Mouse (Mus musculus) stomach, postnatal 0 days (tissue): ENCODE data around the gene Cdhr5. TPM values are rescaled to one million over a fixed set of nuclear protein-coding genes. Genes with fewer than 3 reads are reported as not detected.

Experiments
- ATAC-seq: fragments of 200-750 bp; cut with Nextera tagmentation; 2 replicates; pipeline ENCODE4 v1.8.0; 2017; ENCODE audit not compliant: low FRiP score, low TSS enrichment
- DNase-seq: peaks from one replicate; pipeline ENCODE4 v3.0.0-alpha.2; 2016; ENCODE audit warnings: low spot score
- H3K27ac ChIP-seq: fragments of 300-500 bp; sonication (generic); replicated peaks from 2 replicates; pipeline ENCODE4 v1.5.1; 2014; ENCODE audit warnings: mild to moderate bottlenecking, control low read depth
- H3K27me3 ChIP-seq: fragments of 300-500 bp; sonication (generic); 2 replicates; pipeline ENCODE4 v1.6.1; 2014; ENCODE audit warnings: low read length; ENCODE audit not compliant: control insufficient read depth, insufficient read depth
- H3K36me3 ChIP-seq: fragments of 300-500 bp; sonication (generic); 2 replicates; pipeline ENCODE4 v1.6.1; 2014; ENCODE audit warnings: low read length, mixed read lengths; ENCODE audit not compliant: control insufficient read depth, insufficient read depth
- H3K4me1 ChIP-seq: fragments of 300-500 bp; sonication (generic); replicated peaks from 2 replicates; pipeline ENCODE4 v1.6.1; 2014; ENCODE audit warnings: antibody characterized with exemption; ENCODE audit not compliant: control insufficient read depth, insufficient read depth
- H3K4me2 ChIP-seq: fragments of 300-500 bp; sonication (generic); replicated peaks from 2 replicates; pipeline ENCODE4 v1.6.1; 2014; ENCODE audit warnings: low read depth, mild to moderate bottlenecking, control low read depth, moderate library complexity
- H3K4me3 ChIP-seq: fragments of 300-500 bp; sonication (generic); 2 replicates; pipeline ENCODE4 v1.5.1; 2014; ENCODE audit warnings: low read depth, low read length, control low read depth
- H3K9ac ChIP-seq: fragments of 300-500 bp; sonication (generic); 2 replicates; pipeline ENCODE4 v1.6.1; 2014; ENCODE audit warnings: mild to moderate bottlenecking, low read length, control low read depth, mixed read lengths
- H3K9me3 ChIP-seq: fragments of 300-500 bp; sonication (generic); 2 replicates; pipeline ENCODE4 v1.6.1; 2016; ENCODE audit warnings: low read length; ENCODE audit not compliant: control insufficient read depth
- CTCF ChIP-seq: IDR thresholded peaks from 2 replicates; pipeline ENCODE4 v1.5.1; 2016; ENCODE audit warnings: antibody characterized with exemption, low read depth, mild to moderate bottlenecking, moderate library complexity
- EP300 ChIP-seq: optimal IDR thresholded peaks from 2 replicates; pipeline ENCODE3; 2016; ENCODE audit warnings: antibody characterized with exemption
- WGBS: fragments of 180-500 bp; shearing (Covaris S2); extraction: QIAGEN DNeasy Blood & Tissue Kit; methylation state at CpG from one replicate; pipeline ENCODE4 v1.1.7; 2014; 5-methylcytosine and 5-hydroxymethylcytosine counted together
- polyA plus RNA-seq: library from polyadenylated mRNA; unstranded; fragments of >200 nt; fragmentation: Nextera tagmentation; extraction: Ambion mirVana; gene quantifications from 2 replicates; pipeline ENCODE4 v1.2.1, GENCODE M21; 2015

Gene Cdhr5
- polyA plus RNA-seq, 1 experiment from 2014 or later = 2.0 TPM

DNA sequence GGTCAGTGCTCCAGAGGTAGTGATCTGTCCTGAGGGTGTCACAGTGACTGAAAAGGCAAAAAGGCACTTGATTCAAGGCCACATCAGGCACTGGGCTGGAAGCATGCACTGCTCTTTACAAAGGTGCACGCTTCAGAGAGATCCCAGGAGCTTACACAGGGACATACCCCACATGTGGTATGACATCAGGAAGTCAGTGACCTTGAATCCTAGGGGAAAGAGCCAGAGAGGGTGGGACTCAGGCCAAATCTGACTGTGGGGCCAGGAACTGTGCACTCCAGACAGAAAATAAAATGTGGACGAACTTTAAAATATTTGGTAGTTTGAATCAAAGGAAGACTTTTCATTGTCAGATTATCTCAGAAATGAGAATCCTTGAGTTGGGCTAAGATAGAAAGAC is 37.8 kb upstream of the Cdhr5 start:
- Histone ChIP-seq H3K36me3 (peaks cover 39% of the 10 kb centered on the region), H3K4me2 (no peak overlapping the region), H3K4me1 (no peaks in the 10 kb centered on the region), H3K9me3 (no peaks in the 10 kb centered on the region), H3K4me3 (no peak overlapping the region), H3K27ac (no peak overlapping the region), H3K27me3 (no peaks in the 10 kb centered on the region), H3K9ac (no peak overlapping the region)
- ATAC-seq (no peak), DNase-seq (no peak)
- no peak for TF ChIP-seq EP300
- TF ChIP-seq CTCF = no peak
- 90% methylated on average over 2 of the region's 2 CpGs for WGBS

DNA sequence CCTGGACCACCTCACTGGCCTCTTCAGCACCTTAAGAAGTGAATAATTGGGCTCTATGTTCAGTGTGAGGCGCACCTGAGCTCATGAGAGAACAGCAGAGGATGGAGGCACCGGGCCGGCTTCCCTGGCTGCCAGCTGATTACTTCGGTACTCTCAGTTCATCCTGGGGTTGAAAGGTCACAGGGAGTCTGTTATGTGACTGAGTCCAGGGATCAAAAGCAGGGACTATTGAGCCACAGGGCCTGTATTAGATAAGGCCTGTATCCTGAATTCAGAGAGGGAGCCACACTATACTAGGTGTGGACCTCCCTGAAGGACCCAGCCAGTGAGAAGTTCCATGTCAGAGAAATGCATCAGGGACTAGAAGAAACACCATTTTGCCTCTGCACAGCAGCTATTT is 28.0 kb upstream of the Cdhr5 start:
- ATAC-seq (no peak), DNase-seq (no peak)
- no peaks in the 10 kb centered on the region for H3K9me3 ChIP-seq
- H3K4me3 ChIP-seq = no peak overlapping the region
- H3K36me3 ChIP-seq = peaks cover 41% of the 10 kb centered on the region
- H3K9ac ChIP-seq = no peak overlapping the region
- H3K27ac ChIP-seq = no peak overlapping the region
- no peaks in the 10 kb centered on the region for H3K27me3 ChIP-seq
- TF ChIP-seq EP300 (no peak), CTCF (no peak)
- 80% methylated on average over 4 of the region's 4 CpGs for WGBS
- no peaks in the 10 kb centered on the region for H3K4me1 ChIP-seq
- H3K4me2 ChIP-seq = no peak overlapping the region

DNA sequence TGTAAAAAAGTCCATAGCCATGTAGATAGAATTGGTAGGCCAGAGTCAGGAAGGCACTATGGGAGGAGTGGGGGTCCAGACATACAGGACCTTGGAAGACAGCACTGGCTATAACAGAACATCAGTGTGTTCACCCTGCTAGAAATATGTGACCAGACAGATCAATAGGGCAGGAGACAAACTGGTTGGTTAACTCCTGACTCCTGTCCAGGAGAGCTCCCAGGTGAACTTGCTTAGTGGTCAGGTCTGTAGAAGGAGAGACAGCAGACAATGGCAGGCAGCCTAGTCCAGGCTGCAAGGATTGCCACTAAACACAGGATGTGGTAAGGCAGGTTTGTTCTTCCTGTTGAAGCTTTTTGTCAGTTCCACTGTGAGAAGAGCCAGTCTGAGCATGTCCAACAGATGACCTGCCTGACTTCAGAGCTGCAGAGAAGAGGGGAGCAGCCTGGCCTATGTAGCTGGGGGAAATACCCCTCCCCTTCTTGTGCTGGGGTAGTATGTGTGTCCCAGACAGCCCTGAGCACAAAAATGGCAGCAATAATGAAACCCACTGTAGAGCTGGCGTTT is 26.2 kb upstream of the Cdhr5 start:
- Histone ChIP-seq H3K27me3 (no peaks in the 10 kb centered on the region), H3K36me3 (peaks cover 38% of the 10 kb centered on the region), H3K4me3 (no peak overlapping the region), H3K27ac (no peak overlapping the region), H3K9me3 (no peaks in the 10 kb centered on the region), H3K9ac (no peak overlapping the region), H3K4me2 (no peak overlapping the region), H3K4me1 (no peaks in the 10 kb centered on the region)
- no peak for DNase-seq
- ATAC-seq = no peak
- TF ChIP-seq CTCF (no peak), EP300 (no peak)
- WGBS = 88% methylated on average over 1 of the region's 1 CpGs

DNA sequence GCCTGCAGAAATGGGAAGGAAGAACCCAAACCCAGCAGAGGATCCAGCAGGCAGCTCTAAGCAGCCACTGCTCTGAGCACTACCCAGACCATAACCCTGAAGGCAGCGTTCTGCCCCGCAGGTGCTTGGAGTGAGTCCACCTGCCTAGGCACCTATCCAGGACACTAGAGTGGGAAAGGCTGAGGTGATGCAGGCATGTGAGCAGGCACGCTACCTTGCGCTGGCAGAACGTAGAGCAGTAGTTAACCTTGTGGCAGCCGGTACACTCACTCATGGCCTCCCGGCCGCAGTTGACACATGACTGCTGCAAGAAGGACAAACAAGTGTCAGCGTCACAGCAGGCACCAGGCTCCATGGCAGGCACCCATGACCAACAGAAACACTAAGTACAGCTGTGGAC is 24.8 kb upstream of the Cdhr5 start:
- no peaks in the 10 kb centered on the region for H3K9me3 ChIP-seq

DNA sequence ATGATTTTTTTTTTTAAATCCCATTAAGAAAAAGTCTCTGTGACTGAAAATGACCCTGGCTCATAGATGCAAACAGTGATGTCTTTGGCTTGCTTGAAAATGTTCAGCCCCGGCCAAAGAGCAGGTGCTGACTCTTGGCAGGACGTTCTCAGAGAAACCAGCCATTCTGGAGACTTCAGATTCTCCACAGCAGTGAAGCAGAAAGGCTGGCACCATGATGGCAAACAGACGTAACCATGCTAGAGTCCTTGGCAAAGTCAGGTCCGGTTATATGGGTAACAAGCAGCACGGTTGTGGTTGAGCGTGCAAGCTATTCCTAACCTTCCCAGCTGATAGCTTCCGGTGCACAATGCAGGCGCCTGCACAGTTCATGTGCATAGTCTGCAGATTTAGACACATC is 22.6 kb upstream of the Cdhr5 start:
- DNase-seq (no peak), ATAC-seq (no peak)
- Histone ChIP-seq H3K9me3 (no peaks in the 10 kb centered on the region), H3K4me1 (no peaks in the 10 kb centered on the region), H3K9ac (no peak overlapping the region), H3K27me3 (peaks cover 4% of the 10 kb centered on the region; the same call in 1 of the 2 replicates), H3K4me2 (no peak overlapping the region), H3K4me3 (no peak overlapping the region), H3K36me3 (peaks cover 19% of the 10 kb centered on the region; the same call in 1 of the 2 replicates), H3K27ac (no peak overlapping the region)
- WGBS = 92% methylated on average over 8 of the region's 8 CpGs
- TF ChIP-seq CTCF = no peak
- no peak for TF ChIP-seq EP300

More for the DNA sequence above, 24.8 kb upstream of the Cdhr5 start:
- no peaks in the 10 kb centered on the region for H3K27me3 ChIP-seq
- no peaks in the 10 kb centered on the region for H3K4me1 ChIP-seq
- DNase-seq (no peak), ATAC-seq (no peak)
- no peak overlapping the region for H3K27ac ChIP-seq
- H3K36me3 ChIP-seq = peaks cover 28% of the 10 kb centered on the region
- no peak overlapping the region for H3K4me2 ChIP-seq
- H3K9ac ChIP-seq = no peak overlapping the region
- H3K4me3 ChIP-seq = no peak overlapping the region
- WGBS = 96% methylated on average over 9 of the region's 9 CpGs
- no peak for TF ChIP-seq EP300
- no peak for TF ChIP-seq CTCF

DNA sequence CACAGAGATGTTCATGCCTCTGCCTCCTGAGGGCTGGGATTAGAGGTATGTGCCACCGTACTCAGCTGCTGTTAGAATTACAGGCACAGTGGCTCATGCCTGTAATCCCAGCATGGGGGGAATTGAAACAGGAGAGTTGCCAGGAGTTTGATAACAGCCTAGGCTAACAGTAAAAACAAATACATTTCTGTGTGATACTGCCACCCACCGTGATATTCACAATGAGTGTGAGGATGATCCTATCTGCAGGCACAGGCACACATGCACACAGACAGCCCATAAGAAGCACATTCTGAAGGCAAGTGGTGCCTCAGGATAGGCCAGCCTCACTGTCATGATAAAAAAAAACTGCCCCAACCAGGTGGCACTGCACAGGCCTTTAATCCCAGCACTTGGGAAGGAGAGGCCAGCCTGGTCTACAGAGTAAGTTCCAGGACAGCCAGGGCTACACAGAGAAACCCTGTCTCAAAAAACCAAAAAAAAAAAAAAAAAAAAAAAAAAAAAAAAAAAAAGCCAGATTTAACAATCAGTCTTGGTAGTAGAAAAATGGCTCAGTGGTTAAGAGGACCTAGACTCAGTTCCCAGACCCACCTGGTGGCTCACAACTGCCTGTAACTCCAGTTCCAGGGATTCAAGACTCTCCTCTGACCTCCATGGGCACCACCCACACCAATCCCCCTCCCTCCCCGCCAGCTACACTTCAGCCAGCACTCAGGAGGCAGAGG is 21.5 kb upstream of the Cdhr5 start:
- peaks cover 15% of the 10 kb centered on the region; the same call in 1 of the 2 replicates for H3K36me3 ChIP-seq
- ATAC-seq = no peak
- 73% methylated on average over 3 of the region's 3 CpGs for WGBS

More for the DNA sequence above, 21.5 kb upstream of the Cdhr5 start:
- no peak overlapping the region for H3K9ac ChIP-seq
- H3K9me3 ChIP-seq = no peaks in the 10 kb centered on the region
- H3K27me3 ChIP-seq = peaks cover 6% of the 10 kb centered on the region; the same call in 1 of the 2 replicates
- DNase-seq = no peak
- TF ChIP-seq CTCF (no peak), EP300 (no peak)
- H3K27ac ChIP-seq = no peak overlapping the region
- H3K4me2 ChIP-seq = no peak overlapping the region
- no peaks in the 10 kb centered on the region for H3K4me1 ChIP-seq
- H3K4me3 ChIP-seq = no peak overlapping the region
